Mouse (Mus musculus) liver, embryonic 14.5 days (tissue): ENCODE measurements around the gene Ndufc2. TPM values are rescaled to one million over a fixed set of nuclear protein-coding genes. Genes with fewer than 3 reads are reported as not detected.

ENCODE experiments used
- ATAC-seq: fragments of 200-750 bp; cut with Nextera tagmentation; 2 replicates; pipeline ENCODE4 v1.8.0; 2017; ENCODE audit warnings: moderate number of reproducible peaks, mild to moderate bottlenecking, moderate library complexity; ENCODE audit not compliant: insufficient read depth
- DNase-seq, 3 experiments: peaks; one replicate each; pipeline ENCODE4 v3.0.0-alpha.2; 2012 to 2013; ENCODE audit warnings: low read depth in 3 of 3, low spot score in 3 of 3
- H3K27ac ChIP-seq: fragments of 300-500 bp; sonication (generic); 2 replicates; pipeline ENCODE4 v1.5.1; 2014; ENCODE audit warnings: moderate library complexity, mild to moderate bottlenecking, control low read depth, inconsistent platforms
- H3K27me3 ChIP-seq: fragments of 300-500 bp; sonication (generic); 2 replicates; pipeline ENCODE4 v1.6.1; 2014; ENCODE audit warnings: mild to moderate bottlenecking, low read length, moderate library complexity; ENCODE audit not compliant: control insufficient read depth, insufficient read depth
- H3K36me3 ChIP-seq: fragments of 300-500 bp; sonication (generic); replicated peaks from 2 replicates; pipeline ENCODE4 v1.6.1; 2014; ENCODE audit warnings: low read depth; ENCODE audit not compliant: control insufficient read depth, insufficient read depth
- H3K4me1 ChIP-seq, 2 experiments: fragments of 200-500 bp in 1 of 2; fragments of 300-500 bp in 1 of 2; sonication (generic) in 1 of 2; replicated peaks; 2 replicates each; pipeline ENCODE4 v1.6.1; 2012 to 2014; ENCODE audit warnings: antibody characterized with exemption in 1 of 2, inconsistent platforms in 1 of 2, low read length in 1 of 2; ENCODE audit not compliant: control insufficient read depth in 2 of 2, insufficient read depth in 2 of 2
- H3K4me2 ChIP-seq: fragments of 300-500 bp; sonication (generic); 2 replicates; pipeline ENCODE4 v1.6.1; 2014; ENCODE audit warnings: low read depth, mild to moderate bottlenecking, control low read depth, moderate library complexity
- H3K4me3 ChIP-seq, 2 experiments: fragments of 200-500 bp in 1 of 2; fragments of 300-500 bp in 1 of 2; sonication (generic) in 1 of 2; 2 replicates each; pipeline ENCODE4 v1.5.1; 2012 to 2014; ENCODE audit warnings: low read depth in 2 of 2, low read length in 2 of 2, mild to moderate bottlenecking in 2 of 2, control low read depth in 1 of 2, inconsistent platforms in 1 of 2, moderate library complexity in 1 of 2; ENCODE audit not compliant: insufficient read depth in 1 of 2
- H3K9ac ChIP-seq: fragments of 300-500 bp; sonication (generic); replicated peaks from 2 replicates; pipeline ENCODE4 v1.6.1; 2014; ENCODE audit warnings: mild to moderate bottlenecking, control low read depth, moderate library complexity
- H3K9me3 ChIP-seq: fragments of 300-500 bp; sonication (generic); 2 replicates; pipeline ENCODE4 v1.6.1; 2016; ENCODE audit warnings: low read length, mixed read lengths; ENCODE audit not compliant: control insufficient read depth
- CTCF ChIP-seq: IDR thresholded peaks from 2 replicates; pipeline ENCODE4 v1.5.1; 2016; ENCODE audit warnings: antibody characterized with exemption, low read depth, control low read depth
- EP300 ChIP-seq: IDR thresholded peaks from 2 replicates; pipeline ENCODE4 v1.6.1; 2016; ENCODE audit warnings: antibody characterized with exemption, low read depth
- WGBS: fragments of 180-500 bp; shearing (Covaris S2); extraction: QIAGEN DNeasy Blood & Tissue Kit; methylation state at CpG from one replicate; pipeline ENCODE4 v1.1.7; 2014; ENCODE audit not compliant: insufficient replicate concordance; 5-methylcytosine and 5-hydroxymethylcytosine counted together
- polyA plus RNA-seq, 2 experiments: library from polyadenylated mRNA; depleted of rRNA in 1 of 2; stranded (reverse) in 1 of 2; unstranded in 1 of 2; fragments of >200 nt; fragmentation: Nextera tagmentation in 1 of 2; extraction: Ambion mirVana in 1 of 2; gene quantifications; 2 replicates each; pipeline versions ENCODE4 v1.2.1 to v1.2.3; 2012 to 2014

Ndufc2 gene
- polyA plus RNA-seq, 2 experiments: 107 to 250 TPM

GRCm38 (mm10) chr7:97416906-97417777 is 17.3 kb downstream of the Ndufc2 start, which contains the start of gene Thrsp:
TSS of gene Thrsp (minus strand) at chr7:97417730.
- H3K27me3 ChIP-seq: no peaks in the 10 kb centered on the region
- H3K9me3 ChIP-seq: no peaks in the 10 kb centered on the region
- DNase-seq: no peak
- no peak within 1 kb of the TSS for H3K27ac ChIP-seq
- H3K4me1 ChIP-seq: peaks cover 0 to 2% of the 10 kb centered on the region in 2 experiments; a peak in 1 of 4 replicates
- WGBS: 64% methylated on average over 25 of the region's 25 CpGs
- no peak within 1 kb of the TSS for H3K4me2 ChIP-seq
- H3K36me3 ChIP-seq: no peaks in the 10 kb centered on the region; the same call in 1 of the 2 replicates
- TF ChIP-seq CTCF (no peak), EP300 (no peak)
- ATAC-seq: no peak
- no peak within 1 kb of the TSS for H3K9ac ChIP-seq
- no peak within 1 kb of the TSS for H3K4me3 ChIP-seq

GRCm38 (mm10) chr7:97418717-97419116 is 18.9 kb downstream of the Ndufc2 start:
- Histone ChIP-seq H3K9me3 (no peaks in the 10 kb centered on the region), H3K4me3 (no peak overlapping the region), H3K4me2 (no peak overlapping the region), H3K27ac (no peak overlapping the region), H3K27me3 (no peaks in the 10 kb centered on the region), H3K36me3 (no peaks in the 10 kb centered on the region), H3K4me1 (peaks cover 0 to 2% of the 10 kb centered on the region in 2 experiments; a peak in 1 of 4 replicates), H3K9ac (no peak overlapping the region)
- DNase-seq (no peak), ATAC-seq (no peak)
- 82% methylated on average over 5 of the region's 5 CpGs for whole genome bisulfite sequencing
- TF ChIP-seq CTCF: no peak
- TF ChIP-seq EP300: no peak

GRCm38 (mm10) chr7:97419163-97419562 is 19.4 kb downstream of the Ndufc2 start:
- Histone ChIP-seq H3K9ac (no peak overlapping the region), H3K4me2 (no peak overlapping the region), H3K27me3 (no peaks in the 10 kb centered on the region), H3K36me3 (no peaks in the 10 kb centered on the region), H3K4me3 (no peak overlapping the region), H3K9me3 (no peaks in the 10 kb centered on the region), H3K27ac (no peak overlapping the region), H3K4me1 (0 out of 4 replicates have a peak, but pooled peaks cover 0 to under 1% of the 10 kb centered on the region in 2 experiments)
- no peak for TF ChIP-seq EP300
- no peak for TF ChIP-seq CTCF
- no peak for DNase-seq
- no peak for ATAC-seq
- 61% methylated on average over 5 of the region's 5 CpGs for WGBS

- H3K4me1 ChIP-seq: no peaks in the 10 kb centered on the region
- no peak overlapping the region for H3K27ac ChIP-seq
- ATAC-seq (no peak), DNase-seq (no peak)
- no peak overlapping the region for H3K4me3 ChIP-seq
- 60% methylated on average over 1 of the region's 1 CpGs for WGBS
- no peaks in the 10 kb centered on the region for H3K36me3 ChIP-seq
- no peaks in the 10 kb centered on the region for H3K9me3 ChIP-seq
- H3K4me2 ChIP-seq: no peak overlapping the region
- H3K9ac ChIP-seq: no peak overlapping the region
- H3K27me3 ChIP-seq: no peaks in the 10 kb centered on the region
- TF ChIP-seq EP300 (no peak), CTCF (no peak)
These were observed 20.6 kb downstream of the Ndufc2 start for GRCm38 (mm10) chr7:97420406-97420805.

GRCm38 (mm10) chr7:97420958-97421651 is 21.3 kb downstream of the Ndufc2 start:
- Histone ChIP-seq H3K9me3 (no peaks in the 10 kb centered on the region), H3K27ac (no peak overlapping the region), H3K27me3 (no peaks in the 10 kb centered on the region), H3K36me3 (no peaks in the 10 kb centered on the region), H3K9ac (no peak overlapping the region), H3K4me1 (no peaks in the 10 kb centered on the region), H3K4me2 (no peak overlapping the region), H3K4me3 (no peak overlapping the region)
- ATAC-seq (no peak), DNase-seq (no peak)
- TF ChIP-seq CTCF: no peak
- no peak for TF ChIP-seq EP300
- WGBS: 77% methylated on average over 8 of the region's 8 CpGs
